Mouse (Mus musculus) thymus, adult 2 months (tissue): ENCODE results near the gene Slc22a12. TPM values are rescaled to one million over a fixed set of nuclear protein-coding genes. Genes with fewer than 3 reads are reported as not detected.

Experiments used
- DNase-seq: peaks from one replicate; pipeline ENCODE4 v3.0.0; 2021
- H3K27ac ChIP-seq: fragments of 200-500 bp; 2 replicates; pipeline ENCODE4 v1.5.1; 2012; ENCODE audit warnings: low read length, control low read depth; ENCODE audit not compliant: control insufficient read depth, insufficient read depth
- H3K27me3 ChIP-seq: fragments of 200-500 bp; 2 replicates; pipeline ENCODE4 v1.6.1; 2012; ENCODE audit warnings: mild to moderate bottlenecking, low read length, moderate library complexity, mixed read lengths; ENCODE audit not compliant: control insufficient read depth, insufficient read depth
- H3K36me3 ChIP-seq: fragments of 200-500 bp; 2 replicates; pipeline ENCODE4 v1.6.1; 2012; ENCODE audit warnings: mild to moderate bottlenecking, low read length, moderate library complexity; ENCODE audit not compliant: control insufficient read depth, insufficient read depth
- H3K4me1 ChIP-seq: fragments of 200-500 bp; replicated peaks from 2 replicates; pipeline ENCODE4 v1.6.1; 2012; ENCODE audit warnings: low read length; ENCODE audit not compliant: control insufficient read depth, insufficient read depth
- H3K4me3 ChIP-seq: fragments of 200-500 bp; 2 replicates; pipeline ENCODE4 v1.5.1; 2012; ENCODE audit warnings: mild to moderate bottlenecking, low read length, control low read depth, moderate library complexity; ENCODE audit not compliant: control insufficient read depth, insufficient read depth
- CTCF ChIP-seq: fragments of 200-500 bp; IDR thresholded peaks from 2 replicates; pipeline ENCODE4 v1.5.1; 2012; ENCODE audit warnings: mild to moderate bottlenecking, control low read depth, low read length, moderate library complexity, borderline replicate concordance; ENCODE audit not compliant: control insufficient read depth, poor library complexity, insufficient read depth; ENCODE audit errors: extremely low read depth
- POLR2A ChIP-seq: fragments of 200-500 bp; IDR thresholded peaks from 2 replicates; pipeline ENCODE4 v1.6.1; 2012; ENCODE audit warnings: mild to moderate bottlenecking, low read length, control low read depth, moderate library complexity; ENCODE audit not compliant: control insufficient read depth, poor library complexity, insufficient read depth; ENCODE audit errors: extremely low read depth
- whole genome bisulfite sequencing: fragments of 180-500 bp; shearing (Covaris S2); methylation state at CpG from one replicate; pipeline ENCODE4 v1.1.7; 2018; 5-methylcytosine and 5-hydroxymethylcytosine counted together
- polyA plus RNA-seq: library from polyadenylated mRNA; depleted of rRNA; stranded (reverse); fragments of >200 nt; gene quantifications from 2 replicates; pipeline ENCODE4 v1.2.3, GENCODE M21; 2012

Gene Slc22a12
- polyA plus RNA-seq, 1 experiment: 0.74 TPM

DNA sequence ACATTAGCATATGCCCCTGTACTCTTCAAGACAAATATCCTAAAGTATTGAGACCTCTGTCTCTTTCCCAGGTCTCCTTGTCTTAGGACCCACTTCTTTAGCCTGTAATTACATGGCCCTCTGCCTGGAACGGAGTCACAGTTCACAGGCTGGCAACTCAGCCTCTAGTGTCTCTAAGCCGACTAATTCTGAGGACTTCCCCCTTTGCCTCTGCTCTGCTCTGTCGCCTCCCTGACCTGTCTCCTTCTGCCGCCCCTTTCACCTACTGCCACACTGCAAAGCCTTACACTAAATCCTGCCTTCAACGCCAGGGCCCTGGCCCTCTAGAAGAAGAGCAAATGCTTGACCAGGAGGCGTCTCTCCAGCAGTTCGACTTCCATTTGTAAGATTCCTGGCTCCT lies 686 bp upstream of the Slc22a12 start:
- Histone ChIP-seq H3K27ac (no peak overlapping the region), H3K4me1 (no peaks in the 10 kb centered on the region), H3K4me3 (no peak overlapping the region), H3K36me3 (no peaks in the 10 kb centered on the region), H3K27me3 (no peaks in the 10 kb centered on the region)
- no peak for DNase-seq
- 46% methylated on average over 7 of the region's 7 CpGs for WGBS
- TF ChIP-seq CTCF: no peak
- TF ChIP-seq POLR2A: no peak

DNA sequence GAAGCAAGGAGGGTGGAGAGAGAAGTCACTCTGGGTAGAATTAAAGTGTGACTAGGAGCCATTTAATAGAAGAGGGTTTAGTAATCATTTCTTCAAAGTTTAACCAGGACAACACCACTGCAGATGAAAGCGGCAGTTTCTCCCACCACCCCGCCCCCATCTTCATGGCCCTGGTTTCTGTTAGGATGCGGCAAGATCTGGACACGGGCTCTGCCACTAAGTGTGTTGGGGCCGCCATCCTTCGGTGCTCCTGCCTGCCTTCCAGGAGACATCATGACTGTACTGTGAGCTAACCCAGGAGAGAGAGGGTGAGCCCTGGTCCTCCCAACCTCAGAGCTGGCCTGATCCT lies 177 bp upstream of the Slc22a12 start:
- no peak overlapping the region for H3K4me3 ChIP-seq
- H3K4me1 ChIP-seq: no peaks in the 10 kb centered on the region
- no peaks in the 10 kb centered on the region for H3K27me3 ChIP-seq
- no peak overlapping the region for H3K27ac ChIP-seq
- TF ChIP-seq POLR2A (no peak), CTCF (no peak)
- no peaks in the 10 kb centered on the region for H3K36me3 ChIP-seq
- WGBS: 95% methylated on average over 6 of the region's 6 CpGs
- no peak for DNase-seq

DNA sequence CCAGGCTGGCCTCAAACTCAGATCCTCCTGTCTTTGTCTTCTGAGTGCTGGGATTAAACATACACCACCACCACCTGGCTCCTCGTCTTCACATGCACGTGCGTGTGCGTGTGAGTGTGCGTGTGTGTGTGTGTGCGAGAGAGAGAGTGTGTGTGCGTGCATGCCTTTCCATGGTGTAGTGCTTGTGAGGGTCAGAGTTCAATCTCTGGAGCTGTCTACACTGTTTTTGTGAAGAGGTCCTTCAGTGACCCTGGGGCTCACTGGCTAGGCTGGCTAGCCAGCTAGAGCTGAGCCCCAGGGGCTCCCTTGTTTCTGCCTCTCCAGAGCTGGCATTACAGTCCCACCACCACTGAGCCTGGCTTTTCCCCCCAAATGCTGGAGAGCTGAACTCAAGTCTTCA lies 1.3 kb downstream of the Slc22a12 start:
- no peak for DNase-seq
- H3K4me1 ChIP-seq: no peaks in the 10 kb centered on the region
- 85% methylated on average over 7 of the region's 7 CpGs for WGBS
- TF ChIP-seq POLR2A (no peak), CTCF (no peak)
- H3K27ac ChIP-seq: no peak overlapping the region
- no peaks in the 10 kb centered on the region for H3K27me3 ChIP-seq
- H3K4me3 ChIP-seq: no peak overlapping the region
- no peaks in the 10 kb centered on the region for H3K36me3 ChIP-seq

DNA sequence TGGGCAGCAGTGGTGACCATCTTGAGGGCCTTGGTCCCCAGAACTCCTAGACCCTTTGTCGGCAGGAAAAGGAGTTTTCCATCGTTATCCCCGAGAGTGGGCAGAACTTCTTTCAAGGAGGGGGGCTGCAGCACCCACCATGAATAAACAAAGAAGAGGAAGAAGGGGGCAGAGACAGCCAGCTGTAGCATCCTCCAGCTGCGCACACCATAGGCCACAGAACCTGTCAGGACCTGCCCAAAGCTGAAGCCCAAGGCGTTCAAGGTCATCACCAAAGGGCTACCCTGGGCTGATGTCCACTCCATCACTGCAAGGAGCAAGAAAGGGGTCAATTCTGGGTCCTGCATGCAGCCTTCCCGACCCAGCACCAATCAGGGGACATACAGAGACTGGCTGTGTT lies 2.6 kb downstream of the Slc22a12 start:
- 80% methylated on average over 6 of the region's 6 CpGs for WGBS
- Histone ChIP-seq H3K27ac (no peak overlapping the region), H3K4me3 (no peak overlapping the region), H3K4me1 (no peaks in the 10 kb centered on the region), H3K27me3 (no peaks in the 10 kb centered on the region), H3K36me3 (no peaks in the 10 kb centered on the region)
- DNase-seq: no peak
- TF ChIP-seq POLR2A: no peak
- TF ChIP-seq CTCF: no peak

DNA sequence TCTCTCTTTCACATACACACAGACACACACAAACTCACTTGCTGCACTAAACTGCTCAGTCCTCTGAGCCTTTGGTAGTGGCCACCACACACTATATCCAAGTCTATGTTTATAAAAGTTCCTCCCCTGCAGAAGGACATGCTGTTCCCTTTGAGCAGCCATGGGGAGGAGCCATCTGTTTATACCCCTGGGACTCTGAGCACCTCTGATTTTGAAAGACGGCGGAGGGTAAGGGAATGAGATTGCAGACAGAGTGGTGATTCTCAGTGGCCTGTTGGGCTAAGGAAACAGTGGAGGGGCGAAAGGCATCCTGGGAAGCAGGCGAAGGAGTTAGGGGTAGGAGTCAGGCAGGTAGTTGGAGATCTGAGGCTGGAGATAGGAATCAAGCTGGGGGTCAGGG lies 3.2 kb downstream of the Slc22a12 start:
- TF ChIP-seq CTCF: no peak
- TF ChIP-seq POLR2A: no peak
- no peak for DNase-seq
- Histone ChIP-seq H3K27me3 (no peaks in the 10 kb centered on the region), H3K4me1 (no peaks in the 10 kb centered on the region), H3K4me3 (no peak overlapping the region), H3K36me3 (no peaks in the 10 kb centered on the region), H3K27ac (no peak overlapping the region)
- 97% methylated on average over 4 of the region's 4 CpGs for WGBS

DNA sequence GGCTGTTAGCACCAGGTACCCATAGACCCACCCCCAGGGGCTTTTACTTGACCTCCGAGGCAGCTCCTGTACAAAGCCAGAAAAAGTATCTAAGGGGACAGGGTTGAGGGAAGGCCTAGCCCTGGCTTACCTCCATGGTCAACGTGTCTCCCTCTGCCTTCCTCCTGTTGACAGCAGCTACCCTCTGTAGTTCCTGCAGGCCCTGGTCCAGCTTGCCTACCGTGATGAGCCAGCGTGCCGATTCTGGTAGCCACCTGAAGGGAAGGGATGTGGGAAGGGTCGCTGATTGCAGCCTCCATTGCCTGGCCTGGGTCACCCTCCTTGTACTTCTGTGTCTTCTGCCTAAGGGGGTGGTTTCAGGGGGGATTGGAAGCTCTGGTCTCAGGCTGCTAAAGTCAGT lies 4.3 kb downstream of the Slc22a12 start:
- no peak for DNase-seq

DNA sequence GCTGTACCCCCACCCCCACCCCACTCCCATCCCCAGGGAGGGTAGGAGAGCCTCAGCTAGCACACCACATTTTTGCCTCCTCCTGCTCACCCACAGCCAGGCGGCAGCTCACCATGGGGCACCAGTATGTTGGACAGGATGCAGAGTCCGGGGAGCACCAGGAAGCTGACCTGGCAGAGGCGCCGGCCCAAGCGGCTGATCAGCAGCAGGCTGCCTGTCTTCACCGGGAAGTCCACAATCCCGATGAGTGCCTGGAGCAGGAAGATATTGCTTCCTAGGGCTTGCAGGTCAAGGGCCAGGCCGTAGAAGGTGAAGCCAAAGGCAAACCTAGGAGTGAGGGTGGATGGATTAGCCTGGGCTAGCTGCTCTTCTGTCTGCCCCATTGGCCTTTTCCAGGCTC lies 5.3 kb downstream of the Slc22a12 start:
- Histone ChIP-seq H3K36me3 (no peaks in the 10 kb centered on the region), H3K4me1 (no peaks in the 10 kb centered on the region), H3K27me3 (no peaks in the 10 kb centered on the region; the same call in 1 of the 2 replicates), H3K27ac (no peak overlapping the region), H3K4me3 (no peak overlapping the region)
- DNase-seq: no peak
- 89% methylated on average over 8 of the region's 8 CpGs for WGBS
- TF ChIP-seq CTCF (no peak), POLR2A (no peak)

More for the DNA sequence above, 4.3 kb downstream of the Slc22a12 start:
- Histone ChIP-seq H3K27ac (no peak overlapping the region), H3K36me3 (no peaks in the 10 kb centered on the region), H3K4me1 (no peaks in the 10 kb centered on the region), H3K4me3 (no peak overlapping the region), H3K27me3 (no peaks in the 10 kb centered on the region; the same call in 1 of the 2 replicates)
- no peak for TF ChIP-seq CTCF
- no peak for TF ChIP-seq POLR2A
- WGBS: 95% methylated on average over 6 of the region's 6 CpGs
